Mouse (Mus musculus): ENCODE measurements around the gene Rrp1.
A peak's percentile ranks its signal among the peaks of the same experiment; 100 is the strongest.

Gene Rrp1

DNA sequence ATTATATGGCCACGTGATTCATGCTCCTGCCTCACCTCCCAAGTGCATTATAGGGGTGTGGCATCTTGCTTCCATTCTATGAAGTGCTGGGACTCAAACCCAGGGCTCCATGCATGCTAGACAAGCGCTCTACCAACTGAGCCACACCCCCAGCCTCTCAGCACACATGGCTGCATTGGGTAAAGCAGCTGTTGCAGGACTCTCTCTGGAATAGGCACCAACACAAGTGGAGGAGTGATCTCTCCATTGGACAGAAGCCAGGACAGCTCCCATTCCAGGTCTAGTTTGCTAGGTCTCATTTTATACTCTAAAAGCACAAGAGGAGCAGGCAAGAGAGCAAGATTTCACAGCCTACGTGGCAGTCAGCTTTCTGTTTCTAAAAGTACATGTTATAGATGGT is 29.3 kb downstream of the Rrp1 start:
- no peak for DNase-seq (ENCODE audit: low read depth)

DNA sequence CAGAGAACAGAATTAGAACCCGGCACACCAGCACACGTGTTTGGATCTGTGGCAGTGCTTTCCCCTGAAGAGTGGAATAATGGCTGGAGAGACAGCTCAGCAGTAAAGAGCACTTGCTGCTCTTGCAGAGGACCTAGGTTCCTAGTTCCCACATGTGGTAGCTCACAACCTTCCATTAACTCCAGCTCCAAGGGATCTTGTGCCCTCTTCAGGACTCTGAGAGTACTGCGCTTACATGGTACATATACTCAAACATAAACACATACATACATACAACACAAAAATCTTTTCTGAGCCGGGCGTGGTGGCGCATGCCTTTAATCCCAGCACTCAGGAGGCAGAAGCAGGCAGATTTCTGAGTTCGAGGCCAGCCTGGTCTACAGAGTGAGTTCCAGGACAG is 34.3 kb downstream of the Rrp1 start:
- DNase-seq (ENCODE audit: low read depth), result peak; percentile 52

DNA sequence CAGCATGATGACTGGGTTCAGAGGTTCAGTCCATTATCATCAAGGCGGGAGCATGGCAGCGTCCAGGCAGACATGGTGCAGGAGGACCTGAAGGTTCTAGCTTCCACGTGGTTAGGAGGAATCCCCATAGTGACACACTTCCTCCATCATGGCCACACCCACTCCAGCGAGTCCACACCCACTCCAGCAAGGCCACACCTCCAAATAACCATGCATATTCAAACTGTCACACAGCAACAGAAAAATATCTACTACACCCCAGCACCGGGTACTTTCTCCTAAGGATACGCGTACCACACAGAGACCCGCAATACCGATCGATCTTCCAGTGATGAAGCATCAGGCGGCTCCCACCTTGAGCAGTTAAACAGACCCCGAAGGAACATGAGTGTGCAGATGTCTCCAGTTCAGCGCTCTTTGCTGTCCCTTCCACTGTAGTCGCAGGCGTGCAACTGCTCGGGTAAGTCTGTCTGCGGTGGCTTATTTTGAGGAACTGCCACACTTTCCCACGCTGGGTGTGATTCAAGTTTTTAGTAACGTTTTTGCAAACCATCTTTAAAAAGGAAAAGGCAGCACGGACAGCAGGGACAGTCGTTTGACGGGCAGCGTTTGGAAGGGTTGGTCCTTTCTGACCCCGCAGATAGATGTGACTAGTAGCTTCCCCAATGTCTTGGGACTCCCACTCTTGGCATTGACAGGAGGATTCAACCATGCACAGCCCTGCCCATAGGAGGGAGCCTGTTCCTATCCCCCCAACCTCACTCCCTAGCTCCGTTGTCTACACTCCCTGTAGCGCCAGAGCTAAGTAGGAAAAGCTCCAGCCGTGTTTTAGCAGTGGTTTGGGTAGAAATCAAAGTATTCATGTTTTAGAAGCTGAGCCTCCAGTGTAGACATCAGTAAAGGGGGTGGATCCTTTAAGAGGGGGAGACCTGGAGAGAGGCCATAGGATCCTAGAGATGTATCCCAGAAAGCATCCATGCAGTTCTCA is 39.9 kb downstream of the Rrp1 start:
- peak; percentile 91 for DNase-seq (ENCODE audit: low read depth)

DNA sequence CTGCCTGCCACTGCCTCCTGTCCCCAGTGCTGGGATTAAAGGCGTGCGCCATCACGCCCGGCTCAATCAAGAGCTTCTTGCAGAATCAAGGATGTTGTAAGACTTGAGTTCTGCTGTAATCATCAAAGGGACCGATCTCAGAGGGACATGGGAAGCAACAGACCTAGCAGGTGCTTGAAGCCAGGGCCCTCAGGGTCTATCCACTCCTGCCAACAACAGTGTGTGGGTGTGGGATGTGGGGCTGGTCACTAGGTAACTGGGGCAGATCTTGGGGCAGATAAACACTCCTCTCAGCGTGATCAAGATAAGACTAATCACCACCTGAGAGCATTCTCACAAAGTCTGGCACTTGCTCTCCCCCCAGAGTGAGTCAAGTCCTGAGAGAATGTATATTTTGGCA is 41.1 kb downstream of the Rrp1 start:
- DNase-seq (ENCODE audit: low read depth), result peak; percentile 39

DNA sequence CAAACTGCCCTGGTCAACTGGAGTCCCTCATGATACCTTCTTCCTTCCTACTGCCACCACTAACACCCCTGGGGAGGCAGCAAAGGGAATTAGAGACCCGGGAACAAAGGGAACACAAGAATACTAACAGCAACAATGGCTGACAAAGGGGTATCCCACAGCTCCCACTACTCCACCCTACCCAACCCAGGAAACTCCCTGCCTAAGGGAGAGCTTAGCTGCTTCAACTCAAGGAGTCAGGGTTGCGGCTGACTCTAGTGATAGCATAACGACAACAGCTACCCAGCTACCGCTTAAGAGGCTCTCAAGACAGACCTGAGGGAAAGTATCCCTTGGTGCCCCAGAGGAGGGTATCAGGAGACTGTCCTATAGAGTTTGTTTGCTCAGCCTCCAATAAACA is 45.3 kb downstream of the Rrp1 start:
- no peak for DNase-seq (ENCODE audit: low read depth)

DNA sequence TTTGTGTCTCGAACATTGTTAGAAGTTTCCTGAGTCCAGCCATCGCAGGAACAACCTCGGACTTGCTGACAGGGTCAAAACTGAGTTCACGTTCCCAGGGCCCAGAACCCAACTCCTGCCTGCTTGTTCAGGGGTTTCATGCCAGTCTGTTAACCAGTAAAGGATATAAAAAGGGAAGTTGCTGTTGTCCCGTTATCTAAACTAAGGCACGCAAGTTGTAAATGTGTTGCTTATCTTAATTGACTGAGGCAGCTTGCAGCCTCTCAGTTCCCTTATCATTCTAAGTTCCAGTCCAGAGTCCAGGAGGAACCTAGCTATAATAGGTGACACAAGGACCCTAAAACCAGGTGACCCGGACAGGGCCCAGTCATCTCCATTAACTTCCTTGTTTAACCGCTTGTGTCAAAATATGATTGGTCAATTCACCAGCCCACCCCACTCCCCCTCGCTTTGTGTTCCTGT is 46.0 kb downstream of the Rrp1 start:
- DNase-seq (ENCODE audit: low read depth), result no peak

DNA sequence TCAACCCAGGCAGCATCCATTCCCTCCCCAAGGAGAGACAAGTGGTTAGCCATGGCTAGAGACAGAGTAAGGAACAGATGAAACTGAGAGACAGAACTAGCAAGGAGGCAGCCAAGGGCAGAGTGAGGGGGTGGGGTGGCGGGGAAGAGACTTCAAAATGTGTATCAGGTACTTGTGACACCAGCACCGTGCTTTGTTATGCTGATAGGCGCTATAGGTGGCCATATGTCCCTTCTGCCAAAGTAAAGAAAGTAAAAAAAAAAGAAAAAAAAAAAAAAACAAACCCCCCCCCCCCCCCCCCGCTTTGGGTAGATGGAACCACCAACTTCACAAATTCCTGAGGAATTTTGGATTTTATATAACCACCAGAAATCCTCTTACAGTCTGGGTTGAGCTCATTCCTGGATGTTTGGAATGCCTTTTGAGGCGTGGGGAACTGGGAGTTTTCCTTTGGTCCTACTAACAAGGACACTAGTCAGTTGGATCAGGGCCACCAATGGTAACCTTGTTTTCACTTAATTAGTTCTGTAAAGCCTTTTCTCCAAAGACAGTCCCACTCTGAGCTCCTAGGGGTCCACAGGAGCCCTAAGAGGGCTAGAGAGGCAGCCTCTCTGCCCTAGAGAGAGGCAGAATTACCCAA is 46.5 kb downstream of the Rrp1 start:
- DNase-seq (ENCODE audit: low read depth), result no peak

DNA sequence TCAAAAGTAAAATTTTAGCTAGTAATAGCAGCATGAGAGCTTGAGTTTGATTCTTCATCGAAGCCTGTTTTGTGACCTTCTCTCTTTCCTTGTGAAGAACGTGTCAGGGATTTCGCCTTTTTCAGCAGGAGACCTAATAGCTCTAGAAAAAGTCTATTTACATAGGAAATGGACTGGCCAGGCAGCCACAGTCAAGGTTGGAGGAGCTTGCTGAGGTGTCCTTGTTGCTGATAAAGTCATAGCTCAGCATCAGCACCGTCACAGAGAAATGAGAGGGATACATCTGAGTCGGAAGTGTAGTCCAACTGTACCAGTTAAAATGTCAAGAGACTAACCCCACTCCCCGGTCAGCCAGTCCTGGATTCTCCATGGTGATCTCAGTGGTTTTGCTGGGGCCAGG is 47.3 kb downstream of the Rrp1 start:
- DNase-seq (ENCODE audit: low read depth), result no peak

DNA sequence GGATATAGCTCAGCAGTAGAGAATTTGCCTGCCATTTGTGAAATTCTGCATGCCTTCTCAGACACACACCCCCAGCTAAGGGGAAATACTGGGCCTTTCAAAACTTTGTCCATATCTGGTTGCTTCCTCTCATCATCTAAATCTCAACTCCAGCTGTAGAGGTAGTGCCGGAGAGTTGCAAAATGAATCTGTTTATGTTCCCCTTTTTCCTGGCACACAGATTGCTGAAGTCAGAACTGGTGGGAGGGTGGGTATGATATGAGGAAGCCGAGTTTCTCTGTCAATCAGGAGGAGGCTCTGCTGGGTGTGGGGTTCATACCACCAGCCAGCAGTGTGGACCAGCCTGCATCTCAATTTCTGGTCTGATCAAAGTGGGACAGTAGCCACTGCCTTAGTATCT is 48.7 kb downstream of the Rrp1 start:
- DNase-seq (ENCODE audit: low read depth), result no peak

DNA sequence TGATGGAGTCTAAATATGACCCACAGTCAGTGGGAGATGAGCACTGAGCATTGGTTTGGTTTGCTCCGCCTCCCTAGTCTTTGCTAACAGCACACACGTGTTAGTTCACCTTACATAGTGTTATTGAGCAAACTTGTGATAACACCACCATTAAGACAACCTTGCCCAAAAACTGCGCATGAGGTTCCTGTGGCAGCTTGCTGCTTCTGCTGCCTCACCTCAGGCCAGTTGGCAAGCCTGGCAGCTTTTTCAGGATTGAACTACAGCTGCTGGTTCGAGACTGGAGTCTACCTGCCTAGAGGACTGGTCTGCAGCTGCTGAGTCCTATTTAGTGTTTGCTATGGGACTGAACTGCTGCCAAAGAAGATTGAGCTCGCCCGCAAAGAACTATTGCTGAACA is 49.5 kb downstream of the Rrp1 start:
- no peak for DNase-seq (ENCODE audit: low read depth)

DNA sequence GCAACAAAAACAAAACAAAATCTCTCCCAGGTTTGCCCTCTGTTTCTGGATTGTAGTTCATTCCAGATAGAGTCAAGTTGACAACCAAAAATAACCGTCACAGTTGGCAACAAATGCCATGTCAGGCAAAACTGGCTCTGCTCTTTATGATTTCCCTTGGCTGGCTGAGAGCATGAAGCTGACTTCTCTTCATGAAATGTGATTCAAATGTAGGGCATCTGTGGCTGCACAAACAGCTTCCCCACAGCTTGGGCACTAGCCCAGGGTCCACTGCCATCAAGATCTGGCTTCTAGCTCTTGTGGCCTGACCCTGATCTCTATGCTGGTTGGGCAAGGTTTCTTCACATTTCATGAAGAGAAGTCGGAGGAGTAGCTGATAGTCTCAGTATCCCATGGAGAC is 50.9 kb downstream of the Rrp1 start:
- no peak for DNase-seq (ENCODE audit: low read depth)

DNA sequence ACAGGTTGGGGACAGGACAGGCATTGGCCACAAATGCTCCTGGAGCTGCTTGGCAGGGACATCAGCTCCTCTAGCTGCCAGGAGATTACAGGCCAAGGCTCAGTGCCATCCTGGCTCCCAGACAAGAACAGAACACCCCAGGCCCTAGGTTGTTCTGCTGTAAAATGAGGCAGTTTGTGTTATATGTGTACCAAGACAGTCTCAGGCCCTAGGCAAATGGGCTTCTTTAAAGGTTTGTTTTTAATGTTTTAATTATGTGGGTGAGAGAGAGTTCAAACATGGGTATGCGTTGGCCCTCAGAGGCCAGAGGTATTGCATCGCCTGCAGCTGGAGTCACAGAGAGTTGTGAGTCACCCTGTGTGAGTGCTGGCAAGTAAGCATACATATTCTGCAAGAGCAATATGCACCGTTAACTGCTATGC is 52.5 kb downstream of the Rrp1 start:
- no peak for DNase-seq (ENCODE audit: low read depth)

DNA sequence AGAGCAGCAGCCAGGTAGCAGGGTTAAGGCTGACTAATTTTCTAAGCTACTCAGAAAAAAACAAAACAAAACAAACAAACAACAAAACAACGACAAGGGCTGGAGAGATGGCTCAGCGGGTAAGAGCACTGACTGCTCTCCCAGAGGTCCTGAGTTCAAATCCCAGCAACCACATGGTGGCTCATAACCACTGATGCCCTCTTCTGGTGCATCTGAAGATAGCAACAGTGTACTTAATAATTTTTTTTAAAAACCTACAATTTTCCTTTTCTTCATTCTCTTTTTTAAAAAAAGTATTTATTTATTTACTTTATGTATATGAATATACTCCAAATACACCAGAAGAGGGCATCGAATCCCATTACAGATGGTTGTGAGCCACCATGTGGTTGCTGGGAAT is 53.8 kb downstream of the Rrp1 start:
- DNase-seq (ENCODE audit: low read depth), result peak; percentile 38

DNA sequence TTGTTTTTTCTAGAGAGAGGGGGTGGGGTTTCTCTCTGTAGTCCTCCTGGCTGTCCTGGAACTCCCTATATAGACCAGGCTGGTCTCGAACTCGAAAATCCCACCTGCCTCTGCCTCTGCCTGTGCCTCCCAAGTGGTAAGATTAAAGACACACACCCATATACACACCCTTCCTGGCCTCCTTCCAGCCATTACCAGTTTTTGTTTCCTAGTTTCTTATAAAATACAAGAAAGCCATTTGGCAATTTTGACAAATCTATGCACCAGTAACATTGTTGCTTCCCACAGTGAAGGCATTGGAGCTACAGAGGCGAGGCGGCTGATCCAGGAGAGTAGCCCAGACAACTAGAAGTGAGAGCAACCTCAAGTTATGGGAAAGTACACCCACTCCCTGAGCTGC is 54.6 kb downstream of the Rrp1 start:
- DNase-seq (ENCODE audit: low read depth), result no peak

DNA sequence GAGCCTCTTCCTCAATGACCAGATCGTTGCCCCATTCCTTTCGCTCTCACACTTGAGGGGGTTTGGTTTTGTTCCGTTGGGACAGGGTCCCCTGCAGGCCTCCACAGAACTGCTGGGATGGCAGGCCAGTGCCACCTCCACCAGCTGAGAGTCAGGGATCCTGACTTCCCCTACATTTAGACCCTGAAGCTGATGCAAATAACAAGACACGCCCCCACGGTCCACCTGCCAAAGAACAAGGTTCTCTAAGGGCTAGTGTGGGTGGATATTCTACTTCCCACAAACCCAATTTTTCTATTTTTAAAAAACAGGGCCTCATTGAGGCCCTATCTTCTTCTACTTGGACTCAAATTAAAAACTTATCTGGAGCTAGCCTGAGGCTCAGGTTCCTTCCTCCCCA is 55.1 kb downstream of the Rrp1 start:
- DNase-seq (ENCODE audit: low read depth), result no peak

DNA sequence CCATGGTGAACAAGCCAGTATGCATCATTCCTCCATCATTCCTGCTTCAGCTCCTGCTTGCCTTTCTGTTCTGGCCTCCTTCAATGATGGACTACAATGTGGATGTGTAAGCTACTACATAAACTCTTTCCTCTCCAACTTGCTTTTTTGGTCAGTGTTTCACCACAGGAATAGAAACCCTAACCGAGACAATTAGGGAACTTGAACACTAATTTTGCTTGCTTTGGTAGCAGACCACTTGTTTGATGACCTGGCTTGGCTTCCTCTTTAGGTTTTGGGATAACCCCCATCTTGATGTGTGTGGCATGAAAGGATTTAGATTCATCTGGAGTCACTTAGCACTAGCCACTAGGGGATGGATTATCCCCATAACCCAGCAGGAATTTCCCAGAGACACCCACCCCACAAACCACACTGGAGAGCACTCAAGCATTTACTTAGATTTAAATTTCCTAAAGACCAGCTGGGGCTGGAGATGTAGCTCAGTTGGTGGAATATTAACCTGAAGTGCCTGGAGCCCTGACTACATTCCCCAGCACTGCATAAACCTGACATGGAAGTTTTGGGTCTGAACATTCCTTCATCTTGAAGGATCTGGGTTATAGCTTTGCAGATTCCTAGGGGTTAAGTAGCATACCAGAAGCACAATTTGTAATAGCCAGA is 56.8 kb downstream of the Rrp1 start:
- DNase-seq (ENCODE audit: low read depth), result no peak

DNA sequence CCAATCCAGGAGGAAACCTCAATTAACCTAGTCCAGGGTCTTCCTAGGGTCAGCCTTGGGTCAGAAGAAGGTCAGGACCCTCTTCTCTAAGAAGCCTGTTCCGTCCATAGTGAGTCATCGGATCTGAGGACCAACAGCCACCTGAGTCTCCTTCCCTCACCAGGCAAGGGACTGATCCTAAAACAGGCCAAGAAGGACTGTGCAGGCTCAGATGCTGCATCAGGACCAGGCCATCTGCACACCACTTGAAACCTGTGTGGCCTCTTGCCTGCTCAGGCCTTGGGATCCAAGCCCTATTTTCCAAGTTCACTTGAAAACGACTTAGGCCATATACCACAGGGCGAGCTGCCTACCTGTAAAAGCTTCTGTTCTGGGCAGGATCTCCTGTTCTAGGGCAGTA is 59.6 kb downstream of the Rrp1 start:
- peak; percentile 22 for DNase-seq (ENCODE audit: low read depth)

DNA sequence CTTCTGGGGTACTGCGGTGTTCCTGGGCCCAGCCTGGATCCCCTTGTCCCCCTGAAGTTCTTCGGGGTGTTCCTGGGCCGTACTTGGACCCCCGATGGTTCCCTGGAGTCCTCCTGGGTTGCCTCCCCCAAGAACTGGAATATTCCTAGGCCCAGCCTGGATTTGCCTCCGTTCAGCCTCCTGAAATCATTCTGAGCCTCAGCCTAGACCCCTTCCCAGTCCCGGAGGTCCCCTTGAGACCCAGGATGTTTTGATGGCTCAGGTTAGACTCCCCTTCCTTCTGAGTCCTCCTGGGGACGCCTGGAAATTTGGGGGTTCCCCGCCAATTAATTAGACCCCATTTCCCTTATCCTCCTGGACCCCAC is 60.2 kb downstream of the Rrp1 start:
- no peak for DNase-seq (ENCODE audit: low read depth)

DNA sequence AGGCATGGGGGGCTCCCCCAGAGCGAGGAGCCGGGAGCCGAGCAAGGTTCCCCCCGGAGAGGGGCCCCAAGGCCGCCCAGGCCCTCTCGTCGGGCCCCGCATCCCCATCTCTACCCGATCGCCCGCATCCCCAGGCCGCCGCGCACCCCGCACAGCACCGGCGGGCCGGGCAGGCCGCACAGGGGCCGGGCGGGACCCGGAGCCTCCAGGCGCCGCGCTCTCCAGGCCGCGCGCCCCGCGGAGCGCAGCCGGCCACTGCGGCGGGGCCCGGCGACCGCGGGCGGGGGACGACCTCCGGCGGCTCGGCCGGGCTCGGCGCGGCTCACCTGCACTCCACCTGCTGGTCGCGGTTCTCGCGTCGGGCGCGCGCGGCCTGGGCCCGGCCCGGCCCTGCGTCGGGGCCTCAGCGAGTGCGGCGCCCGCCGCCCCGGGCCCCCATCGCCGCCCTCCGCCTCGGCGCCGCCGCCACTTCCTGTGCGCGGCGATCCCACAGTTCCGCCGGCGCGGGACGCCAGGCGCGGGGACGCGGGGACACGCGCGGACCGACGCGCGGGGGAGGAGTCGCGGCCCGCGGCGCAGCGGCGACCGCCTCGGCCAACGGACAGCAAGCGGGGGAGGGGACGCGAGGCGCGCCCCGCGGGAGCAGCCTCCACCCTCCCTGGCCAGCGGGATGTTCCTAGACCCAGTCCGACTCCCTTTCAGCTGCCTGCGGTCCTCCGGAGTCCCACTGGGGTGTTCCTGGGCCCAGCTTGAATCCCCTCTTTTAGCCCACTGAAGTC is 60.8 kb downstream of the Rrp1 start, which contains the start of gene Agpat3:
TSS of gene Agpat3 (minus strand) at position 603 of the 779 bp plus-strand sequence.
- DNase-seq (ENCODE audit: low read depth), result peak; percentile 72

DNA sequence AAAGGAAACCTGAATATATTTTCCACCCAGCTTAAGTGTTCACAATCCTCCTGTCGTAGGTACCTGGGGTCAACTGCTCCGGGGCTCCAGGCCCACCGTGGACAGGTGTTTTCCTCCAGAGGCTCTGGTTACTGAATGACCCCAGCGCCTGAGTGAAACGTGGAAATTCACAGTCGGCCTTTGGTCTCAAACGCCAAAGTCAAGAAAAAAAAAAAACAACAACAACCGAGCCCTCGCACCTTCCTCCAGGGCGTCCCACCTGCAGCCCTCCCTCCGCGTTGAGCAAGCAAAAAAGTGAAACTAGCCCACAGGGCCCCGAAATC is 61.3 kb downstream of the Rrp1 start:
- DNase-seq (ENCODE audit: low read depth), result peak; percentile 57

DNA sequence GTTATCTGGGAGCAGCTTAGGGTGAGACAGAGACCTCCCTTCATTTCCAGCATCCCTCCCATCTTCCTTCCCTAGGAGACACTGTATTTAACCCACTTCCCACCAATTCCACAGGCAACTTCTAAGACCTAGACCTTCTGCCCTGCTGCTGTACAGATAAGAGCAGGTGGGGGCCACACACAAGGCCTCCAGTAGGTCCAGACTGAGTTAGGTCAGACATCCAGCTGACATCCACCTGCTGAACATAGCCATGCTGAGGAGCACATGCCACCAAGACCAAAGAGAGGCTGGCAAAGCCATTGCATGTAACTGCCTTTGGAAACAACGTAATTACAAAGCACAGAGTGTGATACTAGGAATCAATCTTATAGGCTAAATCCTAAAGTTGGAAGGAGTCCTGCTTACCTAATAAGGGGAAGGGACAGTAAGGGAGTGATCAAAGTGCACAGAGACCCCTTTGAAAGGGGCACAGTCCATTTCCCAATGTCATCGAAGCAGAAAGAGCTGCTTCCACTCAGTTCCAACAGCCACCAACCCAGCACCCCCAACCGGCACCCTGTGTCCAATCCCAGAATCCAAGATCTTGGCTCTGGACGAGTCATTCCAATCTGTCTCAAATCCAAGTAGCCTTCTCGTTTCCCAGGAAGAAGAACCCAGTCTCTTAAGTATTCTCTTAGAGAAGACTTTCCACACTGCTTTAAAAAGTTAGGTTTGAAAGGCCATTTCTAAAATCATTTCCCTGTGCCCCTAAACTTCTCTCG is 61.9 kb downstream of the Rrp1 start:
- peak; percentile 32 for DNase-seq (ENCODE audit: low read depth)
